Mouse (Mus musculus) cerebellum, postnatal 10 days (tissue): Measurements from ENCODE around the gene Prr7.
"Not testable (repeated sequence)": the region's sequence is repeated elsewhere in the genome, so short reads cannot be mapped to it uniquely, and the experiment has no call there.

Source experiments
- DNase-seq, 2 experiments: peaks; one replicate each; pipeline ENCODE4 v3.0.0; 2021; ENCODE audit warnings: mixed read lengths in 2 of 2

Gene Prr7

DNA sequence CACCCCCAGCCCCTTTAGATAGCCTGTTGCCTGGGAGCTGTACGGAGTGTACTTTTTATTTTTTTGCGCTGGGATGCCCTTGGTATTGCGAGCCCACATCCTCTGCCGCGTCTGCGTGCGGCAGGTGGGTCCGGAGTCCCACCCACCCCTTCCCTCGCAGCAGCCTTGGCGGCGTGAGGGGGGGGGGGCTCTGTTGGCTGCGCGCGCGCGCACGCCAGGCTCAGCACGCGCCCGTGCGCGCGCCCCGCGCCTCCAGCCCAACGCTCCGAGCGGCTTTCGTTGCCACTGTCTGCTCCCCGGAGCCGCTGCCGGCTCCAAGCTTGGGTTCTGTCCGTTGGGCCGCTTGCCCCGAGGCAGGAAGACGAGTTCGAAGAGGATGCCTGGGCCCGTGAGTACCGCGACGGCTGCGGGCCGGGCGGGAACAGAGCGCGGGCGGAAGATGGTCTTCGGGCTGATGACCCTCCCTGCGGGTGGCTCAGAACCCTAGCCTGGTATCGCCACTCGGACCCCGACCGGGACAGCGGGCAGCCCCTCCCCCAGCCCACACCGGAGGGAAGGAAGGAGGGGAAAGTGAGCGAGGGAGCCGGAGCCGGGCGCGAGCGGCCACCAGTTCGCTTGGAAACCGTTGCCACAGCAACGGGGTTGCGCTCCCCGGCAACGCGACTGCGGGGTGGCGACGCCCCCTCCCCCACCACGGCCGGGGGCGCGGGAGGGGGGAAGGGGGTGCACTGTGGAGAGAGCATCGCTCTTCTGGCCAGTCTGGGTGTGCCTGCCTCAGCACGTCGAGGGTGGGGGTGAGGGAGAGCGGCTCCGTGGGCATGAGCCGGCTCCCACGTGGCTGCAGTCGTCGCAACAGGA is at the start of gene Prr7:
Prr7 (plus strand) TSS at position 241 of the 858 bp plus-strand sequence.
- DNase-seq: peak; percentile 82 to 84

DNA sequence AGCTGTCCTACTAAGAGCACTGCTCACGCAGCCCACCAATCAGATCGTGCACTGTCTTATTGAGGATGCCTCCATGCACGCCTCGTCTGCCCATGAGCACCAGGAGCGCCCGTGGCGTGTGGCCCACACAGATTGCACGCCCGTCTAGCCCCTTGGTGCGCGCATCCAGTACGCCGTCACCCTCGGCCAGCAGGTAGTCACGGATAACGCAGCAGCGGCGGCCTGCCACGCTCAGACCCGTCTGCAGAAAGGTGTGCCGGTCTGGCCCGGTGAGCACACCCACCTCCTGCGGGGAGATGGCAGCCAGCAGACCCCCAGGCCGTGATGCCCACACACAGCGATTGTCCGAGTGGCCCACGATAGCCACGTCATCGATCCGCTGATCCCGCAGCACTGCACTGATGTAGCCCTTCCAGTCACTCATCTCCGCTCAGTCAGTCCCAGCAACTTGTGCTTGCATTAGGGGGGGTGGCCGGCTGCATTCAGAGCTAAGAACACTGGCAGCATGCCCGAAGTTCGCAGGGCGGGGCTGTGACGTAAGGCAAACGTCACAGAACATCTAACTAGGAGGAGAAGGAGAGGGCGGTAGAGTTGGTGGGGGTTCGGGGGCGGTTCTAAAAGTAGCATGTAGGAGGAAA is 49.2 kb upstream of the Prr7 start, which contains the start of gene Pfn3:
Pfn3 (minus strand) TSS at position 490 of the 638 bp plus-strand sequence.
- DNase-seq: peak; percentile 68 to 71

DNA sequence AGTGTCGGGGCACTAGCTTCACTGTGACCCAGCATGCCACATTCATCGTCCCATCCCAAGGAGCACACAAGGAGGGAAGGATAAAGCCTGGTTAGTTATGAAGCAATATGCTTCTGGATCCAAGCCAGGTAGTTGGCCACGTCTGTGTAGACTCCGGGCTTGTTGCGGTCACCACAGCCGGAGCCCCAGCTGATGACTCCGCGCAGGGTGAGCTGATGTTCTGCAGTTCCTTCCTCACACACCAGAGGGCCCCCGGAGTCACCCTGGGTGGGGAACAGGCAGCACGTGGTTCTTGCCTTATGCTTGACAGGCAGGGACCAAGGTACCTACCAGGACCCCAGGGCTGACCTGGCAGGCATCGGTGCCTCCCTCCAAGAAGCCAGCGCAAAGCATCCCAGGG is 46.1 kb upstream of the Prr7 start:
- DNase-seq: peak; percentile 94 to 96

DNA sequence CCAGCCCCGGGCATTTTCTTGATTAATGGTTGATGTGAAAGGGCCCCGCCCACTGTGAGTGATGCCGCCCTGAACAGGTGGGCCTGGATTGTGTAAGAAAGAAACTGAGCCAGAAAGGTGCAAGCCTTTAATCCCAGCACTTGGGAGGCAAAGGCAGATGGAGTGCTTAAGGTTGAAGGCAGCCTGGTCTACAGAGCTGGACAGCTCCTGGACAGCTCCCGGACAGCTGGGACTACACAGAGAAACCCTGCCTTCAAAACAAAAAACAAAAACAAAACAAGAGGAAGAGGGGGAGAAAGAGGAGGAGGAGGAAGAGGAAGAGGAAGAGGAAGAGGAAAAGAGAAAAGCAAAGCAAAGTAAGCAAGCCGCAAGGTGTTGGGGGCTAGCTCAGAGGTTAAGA is 44.9 kb upstream of the Prr7 start:
- DNase-seq: no peak

DNA sequence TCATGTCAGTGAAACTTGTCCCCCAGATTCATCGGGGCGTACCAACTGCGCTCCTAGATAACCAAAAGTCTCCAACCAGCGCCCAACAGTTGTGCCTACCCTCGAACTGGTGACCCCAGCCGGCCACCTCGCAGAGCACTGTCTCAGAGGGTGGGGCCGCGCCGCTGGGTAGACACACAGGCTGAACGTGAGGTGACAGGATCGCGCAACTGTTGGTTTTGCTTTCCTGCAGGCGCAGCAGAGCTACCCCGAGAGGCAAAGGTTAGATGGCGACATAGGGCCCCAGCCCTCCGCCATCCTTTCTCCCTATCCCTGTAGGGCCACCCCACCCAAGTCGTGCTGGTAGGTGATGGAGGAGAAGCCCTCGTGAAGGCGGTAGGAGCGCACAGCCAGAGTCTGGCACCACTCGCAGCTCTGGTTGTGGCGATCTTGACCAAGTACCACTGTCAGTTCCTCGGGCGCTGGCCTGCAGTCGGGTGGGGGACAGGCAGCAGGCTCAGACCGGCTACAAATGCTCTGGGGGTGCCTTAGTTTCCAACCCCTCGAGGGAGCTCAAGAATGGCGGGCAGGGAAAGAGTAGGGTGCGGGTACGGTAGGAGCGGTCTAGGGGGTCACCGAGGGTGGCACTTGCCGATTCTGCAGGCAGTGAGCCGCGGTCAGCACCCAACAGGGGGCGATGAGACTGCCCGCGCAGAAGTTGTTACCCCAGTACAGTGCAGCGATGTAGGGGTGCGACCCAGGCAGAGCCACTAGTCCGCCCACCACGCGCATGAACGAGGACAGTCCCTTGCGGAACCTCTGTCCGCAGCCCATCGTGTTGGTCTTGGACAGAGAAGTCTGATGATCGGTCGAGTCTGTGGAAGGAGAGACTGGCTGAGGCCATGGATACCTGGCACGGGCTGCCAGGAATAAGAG is 43.8 kb upstream of the Prr7 start:
- DNase-seq: no peak

DNA sequence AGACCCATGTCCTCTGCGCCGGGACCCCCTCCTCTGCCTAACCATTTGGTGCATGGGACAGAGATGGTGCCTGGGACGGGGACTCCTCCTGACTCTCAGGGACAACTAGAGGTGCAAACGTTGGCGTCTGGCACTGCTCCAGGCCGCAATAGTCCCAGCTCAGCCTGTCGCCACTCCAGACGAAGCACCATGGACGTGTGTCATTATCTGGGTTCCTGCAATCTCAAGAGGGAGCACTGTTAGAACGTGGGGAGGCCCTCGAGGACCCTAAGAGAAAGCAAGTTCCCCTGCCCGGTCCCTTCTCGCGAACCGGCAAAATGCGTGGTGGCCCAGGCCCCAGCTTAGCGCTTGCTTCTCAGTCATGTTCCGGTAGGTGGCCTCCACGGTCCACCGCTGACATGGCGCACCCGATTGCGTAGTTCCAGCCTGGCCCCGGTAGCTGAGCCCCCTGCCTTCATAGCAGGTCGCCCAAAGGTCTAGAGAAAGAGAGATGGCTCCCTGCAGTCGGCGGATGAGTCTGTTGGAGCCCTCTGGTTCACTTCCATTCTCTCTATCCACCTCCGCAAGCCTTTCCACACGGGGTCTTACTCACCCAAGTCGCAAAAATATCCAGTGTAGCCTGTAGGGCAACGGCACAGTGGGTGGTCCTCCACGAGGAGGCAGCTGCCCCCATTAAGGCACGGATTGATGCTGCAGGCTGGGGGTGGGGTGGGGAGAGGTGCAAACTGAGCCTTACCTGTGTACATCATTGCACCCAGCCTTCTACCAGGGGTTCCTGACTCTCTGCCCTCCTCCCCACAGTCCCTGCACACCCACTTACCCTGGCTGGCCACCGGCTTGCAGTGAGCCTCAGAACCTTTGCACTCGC is 42.9 kb upstream of the Prr7 start:
- DNase-seq: peak; percentile 84

DNA sequence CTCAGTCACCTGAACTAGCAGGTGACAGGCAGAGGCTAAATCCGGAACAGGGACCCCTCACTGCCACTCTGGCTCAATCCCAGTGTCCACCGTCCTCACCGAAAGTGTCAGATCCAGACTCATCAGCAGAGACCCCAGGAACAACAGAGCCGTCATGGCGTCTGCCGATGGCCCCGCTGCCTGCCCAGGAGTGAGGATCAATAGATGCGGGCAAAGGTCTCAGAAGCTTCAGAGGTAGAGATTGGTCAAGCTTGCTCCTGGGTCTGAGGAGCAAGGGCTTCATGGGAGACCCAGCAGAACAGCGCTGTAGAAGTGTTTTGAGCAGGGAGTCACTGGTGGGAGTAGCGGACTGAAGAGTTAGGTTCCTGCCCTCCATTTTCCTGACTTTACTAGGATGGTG is 37.5 kb upstream of the Prr7 start, which contains the start of gene F12:
F12 (minus strand) TSS at position 181 of the 400 bp plus-strand sequence.
- no peak for DNase-seq

DNA sequence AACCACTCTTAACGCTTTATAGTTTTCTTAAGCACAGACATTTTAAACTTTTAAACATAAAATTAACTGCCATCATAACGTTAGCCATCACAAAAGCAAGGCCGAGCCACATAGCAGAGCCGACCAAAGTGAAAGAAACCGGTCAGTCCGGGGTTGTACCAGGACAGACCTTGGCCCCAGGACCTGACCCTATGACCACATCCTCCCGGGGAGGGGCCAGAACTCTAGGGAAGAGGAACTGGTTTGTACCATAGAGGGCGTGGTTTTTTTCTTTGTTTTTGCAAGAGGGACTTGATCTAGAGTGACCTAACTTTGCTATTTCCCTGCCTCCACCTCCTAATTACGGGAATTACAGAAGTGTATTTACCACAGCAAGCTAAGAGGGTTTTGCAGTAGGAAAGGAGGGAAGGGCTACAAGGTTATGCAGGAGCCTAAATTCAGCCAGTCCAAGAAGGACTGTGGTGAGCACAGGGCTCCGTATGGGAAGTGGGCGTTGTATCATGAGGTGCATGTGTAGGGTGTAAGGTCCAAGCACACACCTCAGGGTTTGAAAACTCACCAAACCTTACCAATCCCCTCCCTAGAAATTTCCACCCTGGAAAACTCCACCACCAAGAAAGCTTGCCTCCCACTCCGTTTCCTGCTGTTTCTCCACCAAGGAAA is 34.7 kb upstream of the Prr7 start:
- no peak for DNase-seq

DNA sequence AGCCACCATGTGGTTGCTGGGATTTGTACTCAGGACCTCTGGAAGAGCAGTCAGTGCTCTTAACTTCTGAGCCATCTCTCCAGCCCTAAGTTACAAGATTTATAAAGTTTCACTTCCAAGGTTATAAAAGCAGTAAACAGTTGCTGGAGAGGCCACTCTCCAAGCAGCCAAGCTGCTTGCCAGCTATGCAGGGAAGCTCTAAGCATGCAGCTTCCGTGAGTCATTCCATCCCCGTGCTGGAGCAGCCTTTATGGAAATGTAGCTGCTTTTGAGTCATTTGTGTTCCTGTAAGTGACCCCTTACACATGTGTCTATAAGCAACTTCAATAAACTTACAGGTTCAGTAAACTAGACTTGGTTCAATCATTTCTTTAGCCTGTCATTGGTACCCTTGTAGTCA is 33.5 kb upstream of the Prr7 start:
- DNase-seq: no peak

DNA sequence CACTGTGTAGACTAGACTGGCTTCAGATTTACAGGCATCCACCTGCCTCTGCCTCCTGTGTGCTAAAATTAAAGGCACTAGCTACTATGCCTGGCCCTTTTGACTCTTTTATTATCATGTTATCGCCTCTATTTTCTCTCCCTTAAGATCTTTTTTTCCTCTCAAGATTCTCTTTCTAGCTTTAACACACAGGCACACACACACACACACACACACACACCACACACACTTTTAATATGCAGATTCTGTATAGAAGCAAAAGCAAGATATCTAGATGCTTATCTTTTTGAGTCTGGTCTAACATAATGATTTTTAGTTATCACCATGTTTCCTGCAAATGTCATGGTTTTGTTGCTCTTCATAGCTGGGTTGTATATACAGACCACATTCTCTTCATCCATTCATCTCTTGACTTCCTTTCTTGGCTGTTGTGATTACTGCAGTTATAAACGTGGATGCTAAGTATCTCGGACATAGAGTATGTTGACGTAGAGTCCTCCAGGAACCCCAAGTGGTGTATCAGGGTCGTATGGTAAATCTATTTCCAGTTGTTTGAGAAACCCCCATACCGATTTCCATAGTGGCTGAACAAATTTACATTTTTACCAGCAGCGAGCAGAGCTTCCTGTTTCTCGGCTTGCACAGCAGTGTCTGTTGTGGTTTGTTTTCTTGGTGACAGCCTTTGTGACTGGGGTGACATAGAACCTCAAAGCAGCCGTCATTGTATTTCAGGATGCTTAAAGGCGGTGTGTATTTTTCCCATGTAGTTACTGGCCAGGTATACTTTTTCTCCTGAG is 32.0 kb upstream of the Prr7 start:
- no peak for DNase-seq

DNA sequence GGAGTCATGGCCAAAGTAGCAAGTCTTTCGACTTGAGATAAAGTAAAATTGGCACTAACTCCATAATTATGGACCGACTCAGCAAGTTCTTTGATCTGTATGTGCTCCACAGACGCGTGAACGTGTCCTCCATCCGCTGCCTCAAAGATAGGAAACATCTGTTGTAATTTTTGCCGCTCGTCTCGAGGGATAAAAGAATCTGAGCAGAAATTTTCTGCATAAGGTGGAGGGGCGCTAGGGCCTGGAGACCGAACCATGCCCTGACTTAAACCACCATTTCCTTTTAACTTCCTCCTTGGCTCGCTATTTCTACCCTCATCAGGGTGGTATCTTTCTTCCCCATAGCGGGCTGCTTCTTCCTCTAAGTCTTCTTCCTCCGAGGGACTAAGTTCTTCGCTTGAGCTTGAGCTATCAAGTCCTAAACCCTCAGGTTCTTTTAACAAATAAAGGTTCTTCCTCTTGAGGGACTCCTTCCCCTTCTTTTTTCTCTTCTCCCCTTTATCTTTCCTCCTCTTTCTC is 26.9 kb upstream of the Prr7 start:
- not testable (repeated sequence) for DNase-seq

DNA sequence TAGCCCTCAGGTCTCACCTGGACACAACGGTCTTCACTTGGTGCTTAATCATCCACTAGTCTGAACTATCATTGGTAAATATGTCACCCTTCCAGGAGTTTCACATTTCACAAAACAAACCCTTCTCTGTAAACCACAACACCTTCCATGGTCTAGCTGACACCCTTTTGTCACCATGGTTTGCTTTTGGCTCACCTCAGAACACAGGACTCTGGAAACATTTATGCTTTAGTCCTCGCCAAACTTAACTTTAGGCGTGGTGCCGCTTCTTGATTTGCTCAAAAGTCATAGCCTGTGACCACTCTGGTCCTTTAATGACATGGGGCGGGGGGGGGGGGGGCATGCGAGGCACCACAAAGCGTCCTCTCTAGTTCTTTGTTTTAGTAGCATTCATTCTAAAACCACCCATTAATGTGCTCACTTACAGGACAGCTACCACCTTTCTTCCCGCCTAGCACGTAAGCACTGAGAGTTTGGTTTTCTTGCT is 20.2 kb upstream of the Prr7 start:
- DNase-seq: no peak

DNA sequence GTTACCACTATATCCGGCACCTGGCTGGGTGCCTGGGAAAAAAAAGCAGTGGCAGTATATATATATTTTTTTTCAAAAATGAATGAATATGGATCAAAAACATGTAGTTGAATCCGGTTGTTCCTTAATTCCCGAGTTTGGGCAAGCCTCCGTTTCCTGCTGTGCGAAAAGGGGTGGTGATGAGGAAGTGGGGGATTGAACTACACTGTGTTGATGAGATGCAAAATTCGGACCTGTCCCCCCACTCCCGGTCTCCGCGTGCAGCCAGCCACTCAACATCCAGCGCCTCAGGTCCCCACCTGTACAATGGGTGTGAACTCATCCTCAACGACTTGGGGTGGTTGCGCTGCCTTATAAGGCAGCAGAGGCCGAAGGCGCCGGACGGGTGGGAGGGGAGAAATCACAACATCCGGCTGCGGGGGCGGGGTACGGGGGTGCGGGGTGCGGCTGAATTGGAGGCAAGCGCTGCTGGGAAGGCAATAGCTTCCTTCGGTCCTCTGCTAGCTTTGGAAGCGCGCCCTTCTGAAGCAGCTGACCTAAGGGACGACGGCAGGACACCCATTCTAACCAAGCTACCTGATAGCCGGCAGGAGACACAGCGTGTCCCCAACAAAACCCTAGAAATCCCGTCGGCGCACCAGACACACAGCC is 19.7 kb upstream of the Prr7 start:
- DNase-seq: no peak

DNA sequence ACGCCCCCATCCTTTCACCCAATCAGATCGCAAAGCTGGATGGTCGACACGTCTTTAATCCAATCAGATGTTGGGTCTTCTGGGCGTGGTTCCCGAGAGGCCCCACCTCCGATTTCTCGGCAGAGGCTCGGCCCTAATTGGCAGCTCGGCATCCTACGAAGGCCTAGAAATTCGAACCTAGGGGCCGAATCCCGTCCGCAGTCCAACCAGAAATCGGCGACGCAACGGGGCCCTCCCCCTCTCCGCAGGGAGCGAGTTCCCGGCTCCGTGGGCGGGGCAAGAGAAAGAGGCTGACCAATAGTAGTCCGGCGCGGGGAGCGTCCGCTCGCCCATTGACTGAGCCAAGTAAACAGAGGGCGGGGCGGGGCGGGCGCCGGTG is 19.1 kb upstream of the Prr7 start, which contains the start of gene Grk6:
Grk6 (plus strand) TSS at position 136 of the 379 bp plus-strand sequence.
- DNase-seq: peak; percentile 99 to 100

DNA sequence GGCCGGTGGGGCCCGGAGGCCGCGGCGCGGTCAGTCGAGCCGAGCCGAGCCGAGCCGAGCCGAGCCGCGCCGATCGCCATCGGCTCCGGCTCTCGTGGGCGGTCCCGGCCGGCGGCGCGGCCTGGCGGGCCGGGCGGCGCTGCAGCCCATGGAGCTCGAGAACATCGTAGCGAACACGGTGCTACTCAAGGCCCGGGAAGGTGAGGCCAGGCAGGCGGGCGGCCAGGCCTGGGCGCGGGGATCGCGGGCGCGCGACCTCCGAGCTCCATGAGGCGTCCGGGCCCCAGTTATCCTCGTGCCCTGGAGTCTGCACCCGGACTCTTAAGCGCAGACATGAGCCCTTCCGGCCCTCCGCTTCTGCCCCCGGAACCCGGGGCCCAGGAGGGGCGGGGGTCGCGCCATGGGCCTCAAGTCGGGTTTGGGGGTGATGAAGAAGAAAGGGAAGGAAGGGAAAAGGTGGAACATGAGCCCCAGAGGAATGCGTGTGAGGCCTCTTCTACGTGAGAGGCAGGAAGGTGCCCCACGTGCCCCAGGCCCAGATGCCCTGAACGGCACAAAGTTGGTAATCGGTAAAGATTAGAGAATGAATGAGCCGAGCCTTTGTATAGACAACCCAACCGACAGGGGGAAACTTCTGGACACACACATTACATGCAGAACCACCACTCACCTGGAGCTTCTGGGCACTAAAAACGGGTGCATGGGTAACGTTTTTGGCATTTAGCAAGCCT is 18.5 kb upstream of the Prr7 start:
- DNase-seq: no peak

DNA sequence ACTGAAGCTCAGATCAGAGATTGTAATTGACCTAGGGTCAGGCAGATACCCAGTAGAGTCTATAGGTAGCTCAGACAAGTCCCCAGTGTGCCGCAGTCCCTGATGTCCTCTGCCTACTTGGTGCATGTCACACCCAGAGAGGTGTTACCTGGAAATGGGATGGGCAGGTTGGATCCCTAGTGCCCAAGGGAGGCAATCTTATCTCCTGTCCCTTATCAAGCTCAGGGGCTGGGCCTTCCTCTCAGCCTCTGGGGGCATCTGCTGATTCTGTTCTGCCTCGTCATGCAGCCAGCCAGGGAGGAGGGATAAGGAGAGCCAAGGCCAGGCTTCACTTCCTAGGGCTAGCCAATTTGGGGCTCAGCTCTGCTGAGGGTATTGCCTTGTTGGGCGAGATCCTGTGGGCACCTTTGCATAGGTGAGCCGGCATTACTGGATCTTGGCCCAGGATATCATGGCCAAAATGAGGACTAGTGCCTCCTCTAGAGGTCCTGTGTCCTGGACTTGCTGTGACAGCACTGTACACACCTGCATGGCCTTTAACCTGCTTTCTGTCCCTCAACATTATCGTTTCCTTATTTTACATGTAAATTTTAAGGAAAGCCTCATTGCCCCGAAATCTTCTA is 17.5 kb upstream of the Prr7 start:
- DNase-seq: no peak

DNA sequence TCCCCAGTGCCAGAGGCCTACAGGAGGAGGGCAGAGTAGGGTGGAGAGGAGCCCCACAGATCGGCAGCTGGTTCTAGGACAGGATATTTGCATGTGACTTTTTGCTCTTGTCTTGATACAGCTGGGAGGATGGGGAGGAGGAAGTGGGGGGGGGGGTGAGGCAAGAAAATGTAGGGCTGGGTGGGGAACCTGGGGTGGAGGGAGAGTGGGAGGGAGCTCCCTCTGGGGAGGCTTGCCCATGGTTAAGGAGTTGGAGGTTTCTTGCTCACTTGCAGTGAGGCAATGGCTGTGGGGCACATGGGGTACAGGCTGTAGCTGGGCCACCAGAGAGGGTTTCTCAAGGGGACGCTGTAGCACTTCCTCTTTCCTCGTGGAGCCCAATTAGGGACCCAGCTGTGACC is 16.5 kb upstream of the Prr7 start:
- DNase-seq: no peak

DNA sequence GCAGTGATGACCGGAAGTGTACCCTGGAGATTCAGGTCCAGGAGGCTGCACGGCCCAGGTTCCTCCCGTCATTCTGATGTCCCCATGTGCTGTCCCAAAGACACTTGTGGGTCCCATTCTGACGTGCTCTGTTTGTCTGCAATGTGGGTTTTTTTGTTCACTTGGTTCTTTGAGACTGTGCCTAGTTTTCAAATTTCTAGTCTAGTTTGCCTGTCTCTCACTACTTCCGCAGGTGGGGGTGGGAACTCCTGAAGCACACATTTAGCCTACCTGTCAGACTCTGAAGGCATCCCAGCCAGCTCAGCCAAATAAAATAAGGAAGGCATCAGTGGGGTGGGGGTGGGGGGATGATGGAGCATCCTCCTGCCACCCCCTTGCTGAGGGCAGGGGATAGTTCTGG is 15.9 kb upstream of the Prr7 start:
- DNase-seq: no peak
